18 mouse cellular contexts compared by ENCODE assay signal in genomic region chr9:92178861-92179469, GRCm38 (mm10). TPM values are rescaled to one million over a fixed set of nuclear protein-coding genes. Genes with fewer than 3 reads are reported as not detected.
DNase-seq lines count a peak whose midpoint lies in the region; ATAC-seq lines count a peak whose summit lies in the region.
"Had no signal": no experiment of that assay in that cellular context is flagged by ENCODE, and none has a peak within 500 bp of the region (broad histone marks: within the 10 kb centered on the region; RNA-seq: fewer than 3 reads in every experiment).

No protein-coding gene starts in this region.

- no peak overlapping the region for H3K27ac ChIP-seq in forebrain, embryonic 16.5 days (ENCODE audit: low read length)
- H3K27ac ChIP-seq in kidney, embryonic 16.5 days (ENCODE audit: low read length) = no peak overlapping the region

- H3K27me3 ChIP-seq in forebrain, embryonic 16.5 days (replicated peaks; ENCODE audit: control insufficient read depth, insufficient read depth, low read length) = no peaks in the 10 kb centered on the region
- H3K27me3 ChIP-seq in kidney, embryonic 16.5 days (ENCODE audit: insufficient read depth, low read length) = no peaks in the 10 kb centered on the region

- H3K4me1 ChIP-seq in forebrain, embryonic 16.5 days (replicated peaks; ENCODE audit: control insufficient read depth, insufficient read depth, low read length) = peaks cover 7% of the 10 kb centered on the region
- no peaks in the 10 kb centered on the region for H3K4me1 ChIP-seq in kidney, embryonic 16.5 days (ENCODE audit: insufficient read depth, low read length)

- 35% methylated on average over 2 of the region's 2 CpGs for WGBS in forebrain, embryonic 16.5 days
- 92% methylated on average over 2 of the region's 2 CpGs for WGBS in kidney, embryonic 16.5 days

- peak; percentile 80 for ATAC-seq in forebrain, embryonic 16.5 days
- no peak for ATAC-seq in kidney, embryonic 16.5 days (ENCODE audit: low FRiP score, low TSS enrichment)

- no peak overlapping the region for H3K4me3 ChIP-seq in forebrain, embryonic 16.5 days (replicated peaks; ENCODE audit: low read length)
- no peak overlapping the region for H3K4me3 ChIP-seq in kidney, embryonic 16.5 days (ENCODE audit: low read length)

- no peaks in the 10 kb centered on the region for H3K9me3 ChIP-seq in forebrain, embryonic 16.5 days (ENCODE audit: control insufficient read depth, low read length)
- H3K9me3 ChIP-seq in kidney, embryonic 16.5 days (ENCODE audit: low read length) = 0 out of 2 replicates have a peak, but pooled peaks cover 6% of the 10 kb centered on the region
- H3K9me3 ChIP-seq: G1E had no signal

- peak; percentile 62 for DNase-seq in embryo, embryonic 10 days (ENCODE audit: low spot score)
- DNase-seq in embryo, embryonic 9.5 days (ENCODE audit: extremely low spot score) = no peak
- peak; percentile 7 for DNase-seq in MN1 (ENCODE audit: low spot score)
- DNase-seq in layer of hippocampus, postnatal 14 days (ENCODE audit: low spot score in 2 of 2) = peak; percentile 13 to 40
- DNase-seq in spleen, adult 18-20 months = no peak
- DNase-seq in thymus, adult 18-20 months = no peak
- DNase-seq: adrenal gland, adult 2 months; cerebellum, adult 18-20 months; lung, postnatal 14 days; thymus, postnatal 25 days had no signal

- no peak overlapping the region for H3K9ac ChIP-seq in forebrain, embryonic 16.5 days (replicated peaks; ENCODE audit: low read depth, low read length)
- H3K9ac ChIP-seq in kidney, embryonic 16.5 days (replicated peaks; ENCODE audit: low read length) = no peak overlapping the region

- H3K36me3 ChIP-seq in forebrain, embryonic 16.5 days (ENCODE audit: control insufficient read depth, insufficient read depth) = no peaks in the 10 kb centered on the region
- H3K36me3 ChIP-seq in kidney, embryonic 16.5 days (ENCODE audit: insufficient read depth, low read length) = no peaks in the 10 kb centered on the region
- H3K36me3 ChIP-seq: G1E had no signal

- no peak overlapping the region for H3K4me2 ChIP-seq in forebrain, embryonic 16.5 days (ENCODE audit: low read length)
- no peak overlapping the region for H3K4me2 ChIP-seq in kidney, embryonic 16.5 days (replicated peaks; ENCODE audit: low read depth, low read length)

RNA-seq across cellular contexts. Expression of gene Plscr5, which starts 13.8 kb away (rescaled TPM):
- polyA plus RNA-seq in forebrain, embryonic 16.5 days (2015; fragmentation: Nextera tagmentation; extraction: Ambion mirVana) = 0.18 and 0.21 TPM in 2 replicates
- total RNA-seq in layer of hippocampus, postnatal 14 days (2021) = under 1 TPM in 1 of 2 experiments, not detected in 1; 0.33 TPM
- not detected in 2 replicates for polyA plus RNA-seq in kidney, embryonic 16.5 days (2015; fragmentation: Nextera tagmentation; extraction: Ambion mirVana)
- total RNA-seq: adrenal gland, adult 2 months; G1E; heart, postnatal 25 days had no signal
- polyA plus RNA-seq: adrenal gland, adult 2 months; G1E; gonadal fat pad, adult 2 months; kidney, embryonic 14.5 days; limb, embryonic 14.5 days; small intestine, adult 2 months had no signal

Comparison
In these comparisons a context has a peak if more than half of its experiments do, and no peak if none do; other contexts are left out.
1. DNase-seq: peak in embryo, embryonic 10 days (single experiment), MN1 (single experiment) and layer of hippocampus, postnatal 14 days (2 of 2); none in embryo, embryonic 9.5 days (single experiment), spleen, adult 18-20 months (0 of 2) and thymus, adult 18-20 months (0 of 2).